Comparison of ENCODE assay signal across 16 mouse cellular contexts in genomic region chrX:69815054-69815453, GRCm38 (mm10).
"Had no signal": no experiment of that assay in that cellular context is flagged by ENCODE, and none has a peak within 500 bp of the region (broad histone marks: within the 10 kb centered on the region; RNA-seq: fewer than 3 reads in every experiment).

No protein-coding gene starts in this region.

- H3K4me1 ChIP-seq: neural tube, embryonic 13.5 days; neural tube, embryonic 15.5 days; stomach, embryonic 15.5 days had no signal

- DNase-seq: retina, postnatal 1 day; right cerebral cortex, adult 18-20 months; right cerebral cortex, postnatal 14 days; right cerebral cortex, postnatal 25 days; right cerebral cortex, postnatal 4 days; spleen, adult 18-20 months; thymus, adult 18-20 months; thymus, adult 2 months; thymus, postnatal 14 days; thymus, postnatal 25 days; thymus, postnatal 36 days; thymus, postnatal 4 days had no signal

- H3K4me2 ChIP-seq: neural tube, embryonic 13.5 days; neural tube, embryonic 15.5 days; stomach, embryonic 15.5 days had no signal

- H3K4me3 ChIP-seq: neural tube, embryonic 13.5 days; neural tube, embryonic 15.5 days; stomach, embryonic 15.5 days had no signal

- H3K36me3 ChIP-seq: neural tube, embryonic 13.5 days; neural tube, embryonic 15.5 days; stomach, embryonic 15.5 days had no signal

- H3K9me3 ChIP-seq: neural tube, embryonic 13.5 days; neural tube, embryonic 15.5 days; stomach, embryonic 15.5 days had no signal

- H3K9ac ChIP-seq: neural tube, embryonic 13.5 days; neural tube, embryonic 15.5 days; stomach, embryonic 15.5 days had no signal

- H3K27me3 ChIP-seq: neural tube, embryonic 13.5 days; neural tube, embryonic 15.5 days; stomach, embryonic 15.5 days had no signal

- H3K27ac ChIP-seq: neural tube, embryonic 13.5 days; neural tube, embryonic 15.5 days; stomach, embryonic 15.5 days; stomach, postnatal 0 days had no signal
